Mouse (Mus musculus) liver, adult 2 months (tissue): ENCODE results near the gene Ift20.

Experiments used
- CTCF ChIP-seq: fragments of 200-500 bp; IDR thresholded peaks from 2 replicates; pipeline ENCODE4 v1.5.1; 2011; ENCODE audit warnings: low read depth, low read length, control low read depth
- POLR2A ChIP-seq: fragments of 200-500 bp; IDR thresholded peaks from 2 replicates; pipeline ENCODE4 v1.6.1; 2011; ENCODE audit warnings: low read length, control low read depth; ENCODE audit not compliant: insufficient read depth; ENCODE audit errors: extremely low read depth

DNA sequence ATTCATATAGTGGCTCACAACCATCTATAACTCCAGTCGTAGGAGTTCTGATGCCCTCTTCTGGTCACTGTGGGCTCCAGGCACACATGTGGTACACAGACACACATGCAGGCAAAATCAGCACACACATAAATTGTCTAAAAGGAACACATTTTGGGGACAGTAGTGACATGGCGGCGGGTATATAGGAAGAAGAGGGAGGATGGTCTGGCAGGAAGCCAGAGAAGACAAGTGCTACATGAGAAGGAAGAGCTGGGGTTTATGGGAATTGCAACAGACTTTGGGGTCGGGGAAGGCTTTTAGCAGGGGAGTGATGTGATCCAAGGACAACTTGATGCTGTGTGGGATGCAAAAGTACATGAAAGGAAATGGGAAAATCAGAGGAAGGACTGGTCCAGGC, 1.6 kb upstream of the Ift20 start:
- TF ChIP-seq POLR2A = no peak
- TF ChIP-seq CTCF = no peak
